Mouse (Mus musculus) fibroblast of lung, adult 2 months (primary cell): Measurements from ENCODE around the gene Nepn.
"Not testable (repeated sequence)": the region's sequence is repeated elsewhere in the genome, so short reads cannot be mapped to it uniquely, and the experiment has no call there.

Experiments
- DNase-seq: peaks from one replicate; pipeline ENCODE4 v3.0.0-alpha.2; 2011; ENCODE audit warnings: low read depth

Gene Nepn

DNA sequence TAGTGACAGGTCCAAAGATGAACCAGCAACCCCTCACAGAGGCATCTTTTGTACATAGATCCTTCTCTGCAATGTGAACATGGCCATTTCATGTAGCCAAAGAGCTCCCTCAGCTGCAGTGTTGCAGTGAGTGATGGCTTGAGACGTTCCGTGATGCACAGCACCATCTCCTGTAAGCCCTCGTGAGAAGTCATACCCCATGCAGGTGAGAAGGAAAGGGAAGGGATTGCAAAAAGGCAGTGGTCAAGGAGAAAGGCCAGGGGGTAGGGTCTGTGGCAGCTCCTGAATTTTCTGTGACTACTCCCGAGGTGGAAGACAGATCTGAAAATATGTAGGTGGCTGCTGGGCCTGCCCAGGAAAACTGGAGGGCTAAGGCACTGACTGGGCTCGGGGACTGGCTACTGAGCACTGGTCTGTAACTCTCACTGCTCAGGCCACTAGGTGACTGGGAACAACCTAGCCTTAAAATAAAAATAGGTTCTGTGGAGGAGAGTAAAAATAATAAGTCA, at the start of gene Nepn:
Nepn (plus strand) TSS at position 51 of the 509 bp plus-strand sequence.
- DNase-seq: no peak

DNA sequence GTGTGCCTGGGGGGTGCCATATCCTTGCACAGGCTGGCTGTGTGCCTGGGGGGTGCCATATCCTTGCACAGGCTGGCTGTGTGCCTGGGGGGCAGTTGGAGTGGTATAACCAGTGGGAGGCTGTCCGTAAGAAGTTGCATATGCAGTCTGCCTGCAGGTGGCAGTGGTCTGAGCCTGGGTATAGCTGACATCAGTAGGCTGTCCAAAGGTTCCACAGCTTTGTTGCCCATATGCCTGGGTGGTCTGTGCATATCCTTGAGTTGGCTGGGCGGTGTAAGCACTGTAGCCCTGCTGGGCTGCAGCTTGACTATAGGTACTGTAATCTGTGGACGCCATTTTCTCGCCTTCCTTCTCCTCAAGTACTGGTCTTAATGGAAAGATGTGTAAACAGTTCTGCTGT, 45.4 kb upstream of the Nepn start:
- DNase-seq: not testable (repeated sequence)

- no peak for DNase-seq
Observed at GRCm38 (mm10) chr10:52353184-52353583, 35.6 kb upstream of the Nepn start.

DNA sequence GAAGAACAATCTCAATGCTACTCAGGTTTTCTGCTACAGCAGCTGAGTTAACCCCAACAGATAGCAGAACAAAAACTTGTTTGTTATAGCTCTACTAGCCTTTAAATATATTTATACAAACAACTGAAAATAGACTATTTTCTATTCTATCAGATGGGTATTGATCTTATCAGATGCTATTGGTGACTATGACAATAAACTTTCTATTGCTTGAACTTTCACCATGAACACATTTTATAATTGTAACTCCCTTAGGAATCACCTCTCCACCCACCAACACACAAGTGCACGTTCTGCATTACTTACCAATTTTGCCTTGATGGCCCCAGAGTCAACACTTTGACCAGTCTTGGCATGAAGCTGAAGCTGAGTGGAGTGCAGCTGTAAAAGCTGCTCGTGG, 30.3 kb upstream of the Nepn start, which contains the start of gene Gm26741:
Gm26741 (plus strand) TSS at position 301 of the 400 bp plus-strand sequence.
- no peak for DNase-seq

DNA sequence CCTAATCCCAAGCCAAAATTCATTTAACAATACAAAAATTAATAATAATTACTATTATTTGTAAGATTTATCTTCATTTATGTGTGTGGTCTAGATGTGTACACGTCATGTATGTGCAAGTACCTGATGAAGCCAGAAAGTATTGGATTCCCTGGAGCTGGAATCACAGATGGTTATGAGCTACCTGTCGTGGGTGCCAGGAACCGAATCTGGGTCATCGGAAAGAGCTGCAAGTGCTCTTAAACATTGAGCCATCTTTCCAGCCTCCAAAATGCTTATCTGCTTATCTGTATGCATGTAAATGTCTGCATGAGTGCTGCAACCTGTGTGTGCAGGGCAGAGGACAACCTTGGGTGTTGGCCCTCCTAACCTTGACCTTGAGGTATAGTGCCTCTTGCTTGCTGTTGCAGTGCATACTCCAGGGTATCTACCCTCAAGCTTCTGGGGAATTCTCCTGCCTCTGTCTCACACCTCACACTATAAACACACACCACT, 28.5 kb upstream of the Nepn start:
- no peak for DNase-seq

DNA sequence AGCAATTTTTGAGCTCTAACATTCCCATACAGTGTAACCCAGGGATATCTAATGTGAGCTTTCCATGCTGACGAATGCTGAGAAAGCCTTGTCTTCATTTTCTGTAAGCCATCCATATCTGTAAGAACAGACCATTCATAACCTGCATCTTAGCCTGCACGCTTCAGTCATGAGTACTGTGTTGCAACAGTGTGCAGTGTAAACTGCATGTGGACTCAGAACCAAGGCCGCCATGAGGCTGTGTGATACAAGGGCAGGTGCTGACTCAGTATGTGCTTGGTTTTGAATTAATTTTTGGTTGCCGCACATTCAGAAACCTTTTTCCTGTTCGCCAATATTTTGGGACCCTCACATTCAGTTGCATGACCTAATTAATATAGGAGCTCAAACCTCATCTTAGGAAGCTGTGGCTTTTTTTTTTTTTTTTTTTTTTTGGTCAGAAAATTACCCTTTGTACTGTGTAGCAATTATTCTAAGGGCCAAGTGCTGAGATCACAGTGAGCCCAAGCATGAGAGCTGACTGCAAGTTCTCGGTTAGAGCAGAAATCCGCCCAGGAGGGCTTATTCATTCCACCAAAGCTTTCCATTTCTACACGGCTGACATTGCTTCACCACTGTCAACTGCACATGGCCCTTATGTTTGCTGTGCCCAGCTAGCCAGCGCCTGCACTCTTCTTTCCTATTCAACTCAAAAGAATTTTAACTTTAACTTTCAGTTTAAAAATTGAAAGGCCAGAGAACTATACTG, 27.7 kb upstream of the Nepn start:
- DNase-seq: no peak

GRCm38 (mm10) chr10:52368376-52368775, 20.4 kb upstream of the Nepn start:
- no peak for DNase-seq

DNA sequence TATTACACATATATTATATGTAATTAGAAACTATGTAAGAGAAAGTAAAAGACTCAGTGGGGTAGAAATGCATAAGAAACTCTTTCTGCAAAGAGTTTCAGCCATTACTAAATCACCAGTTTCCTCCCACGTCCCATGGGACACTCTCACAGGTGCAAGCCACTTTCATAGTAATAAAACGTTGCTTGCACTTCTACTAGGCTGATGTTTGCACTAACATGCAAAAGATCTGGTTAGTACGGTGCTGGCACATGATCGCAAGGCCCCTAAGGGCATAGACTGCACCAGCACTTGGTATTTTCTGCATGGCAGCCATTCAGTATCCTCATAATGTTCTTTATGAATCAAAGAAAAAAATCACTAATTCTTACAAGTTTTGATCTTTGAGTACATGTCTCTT, 14.9 kb upstream of the Nepn start:
- no peak for DNase-seq

GRCm38 (mm10) chr10:52374651-52375050, 14.1 kb upstream of the Nepn start:
- no peak for DNase-seq

DNA sequence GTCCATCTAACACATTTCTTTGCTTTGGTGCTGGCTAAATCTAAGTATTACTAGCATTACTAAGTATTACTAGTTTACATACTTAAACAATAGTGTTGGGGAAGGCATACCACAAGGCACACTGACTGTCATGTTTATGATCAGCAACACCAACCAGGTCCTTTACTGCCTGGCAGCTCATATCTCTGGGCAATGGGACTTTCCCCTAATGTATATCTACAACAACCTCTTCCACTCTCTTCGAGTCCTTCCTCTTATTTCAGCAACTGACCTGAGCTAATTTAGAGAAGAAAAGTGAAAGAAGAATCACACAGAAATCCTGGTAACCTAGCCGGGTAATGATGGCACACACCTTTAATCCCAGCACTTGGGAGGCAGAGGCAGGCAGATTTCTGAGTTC, 12.3 kb upstream of the Nepn start:
- DNase-seq: no peak

- no peak for DNase-seq
Observed at GRCm38 (mm10) chr10:52377813-52378212, 11.0 kb upstream of the Nepn start.

DNA sequence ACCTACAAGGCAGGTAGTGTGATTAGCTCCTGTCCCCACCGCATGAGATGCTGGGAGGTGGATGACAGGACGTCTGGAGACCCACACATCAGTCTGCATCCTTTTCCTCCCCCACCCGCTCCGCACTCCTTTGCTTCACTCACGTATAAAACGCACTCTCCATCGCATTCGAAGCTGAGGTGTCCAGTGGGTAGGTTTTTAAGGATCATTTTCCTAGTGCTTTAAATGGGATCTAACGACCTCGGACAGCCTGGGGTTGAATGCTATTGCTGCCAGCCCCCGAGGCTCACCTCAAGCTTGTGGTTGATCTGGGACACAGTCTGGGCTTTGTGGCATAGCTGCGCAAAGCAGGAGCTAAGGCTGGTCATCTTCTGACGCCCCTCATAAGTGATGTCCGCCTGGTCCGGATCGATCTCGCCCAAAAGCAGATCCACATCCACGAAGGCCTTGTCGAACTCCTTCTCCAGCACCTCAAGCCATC, 7.4 kb upstream of the Nepn start:
- no peak for DNase-seq

DNA sequence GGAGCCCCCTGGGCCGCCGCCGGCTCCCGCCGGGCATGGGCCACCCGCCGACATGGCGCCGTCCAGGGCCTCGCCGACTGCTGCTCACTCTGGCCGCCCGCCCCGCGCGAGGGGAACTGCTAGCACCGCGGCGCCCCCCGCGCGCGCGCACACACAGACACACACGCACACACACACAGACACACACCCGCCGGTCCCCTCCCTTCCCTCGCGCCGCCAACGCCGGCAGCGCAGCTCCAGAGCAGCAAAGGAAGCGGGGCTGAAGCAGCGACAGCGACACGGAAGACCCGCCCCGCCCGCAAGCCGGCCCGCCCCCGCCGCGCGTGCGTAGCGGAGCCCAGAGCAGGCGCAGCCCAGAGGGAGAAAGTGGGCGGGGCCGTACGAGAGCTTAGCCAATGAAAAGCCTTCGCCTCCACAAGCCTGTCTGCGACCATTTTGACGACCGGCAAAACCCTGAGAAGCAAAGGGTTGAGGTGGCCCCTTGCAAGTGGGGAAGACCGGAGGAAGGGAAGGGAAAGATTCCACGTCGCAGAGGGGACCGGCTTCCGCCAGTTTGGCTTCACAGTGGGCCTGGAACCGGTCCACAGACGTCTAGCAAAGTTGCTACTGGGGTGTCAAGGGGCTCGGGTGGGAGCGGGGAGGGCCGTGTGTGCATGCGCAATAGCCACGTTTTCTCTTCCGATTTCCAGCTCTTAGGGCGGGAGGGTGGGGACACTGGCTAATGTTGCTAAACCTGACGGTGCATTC, 6.8 kb upstream of the Nepn start, which contains the start of gene Gopc:
Gopc (minus strand) TSS at position 280 of the 747 bp plus-strand sequence.
- DNase-seq: peak; percentile 91

DNA sequence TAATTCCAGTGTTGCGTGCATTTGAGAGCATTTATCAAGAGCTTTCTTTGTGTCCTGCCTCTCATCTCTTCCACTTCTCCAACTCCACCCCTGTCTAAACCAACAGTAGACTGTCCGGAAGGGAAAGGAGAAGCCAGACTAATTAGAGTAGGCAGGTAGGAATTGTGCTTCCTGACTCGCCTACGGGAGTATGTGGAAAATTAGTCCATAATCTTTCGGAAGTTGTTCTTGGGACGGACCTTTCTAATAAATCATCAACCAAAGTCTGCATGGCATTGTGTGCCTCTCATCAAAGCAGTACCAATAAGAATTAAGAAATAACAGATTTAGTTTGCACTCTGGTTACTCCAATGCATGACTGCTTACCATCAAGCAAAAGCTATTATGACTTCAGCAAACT, 5.8 kb upstream of the Nepn start:
- no peak for DNase-seq

DNA sequence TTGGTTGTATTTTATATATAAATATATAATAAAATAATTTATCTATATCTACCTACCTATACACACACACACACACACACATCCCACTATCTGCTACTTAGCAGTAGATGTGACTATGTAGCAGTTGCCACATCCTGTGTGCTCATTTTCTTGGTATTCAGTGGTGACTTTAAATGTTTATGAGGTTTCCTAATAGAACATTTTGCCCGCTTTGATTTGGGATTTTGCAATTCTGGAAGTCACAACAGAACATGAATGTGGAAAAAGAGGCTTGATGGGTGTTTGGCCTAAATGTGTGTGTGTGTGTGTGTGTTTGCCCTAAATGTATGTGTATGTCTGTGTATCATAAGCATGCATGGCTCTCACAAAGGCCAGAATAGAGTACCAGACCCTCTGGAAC, 5.2 kb upstream of the Nepn start:
- no peak for DNase-seq

GRCm38 (mm10) chr10:52384823-52385610, 3.8 kb upstream of the Nepn start:
- no peak for DNase-seq

DNA sequence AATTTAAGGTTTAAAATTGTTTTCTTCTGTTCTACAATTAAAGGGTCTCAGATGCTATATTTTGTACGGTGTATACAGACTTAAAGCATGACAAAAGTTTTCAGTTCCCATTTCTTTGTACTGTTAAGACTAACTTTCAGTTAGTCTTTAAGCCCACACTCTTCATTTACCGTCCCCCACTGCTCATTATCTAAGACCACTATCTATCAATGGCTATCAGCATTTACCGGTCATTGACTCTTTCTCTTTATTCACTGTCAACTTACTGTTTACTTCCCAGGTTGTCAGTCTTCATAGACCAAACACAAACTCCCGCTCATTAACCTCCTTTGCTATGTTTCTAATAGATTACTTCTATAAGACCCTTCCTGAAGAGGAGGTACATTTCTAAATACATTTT, 1.6 kb upstream of the Nepn start:
- DNase-seq: no peak

DNA sequence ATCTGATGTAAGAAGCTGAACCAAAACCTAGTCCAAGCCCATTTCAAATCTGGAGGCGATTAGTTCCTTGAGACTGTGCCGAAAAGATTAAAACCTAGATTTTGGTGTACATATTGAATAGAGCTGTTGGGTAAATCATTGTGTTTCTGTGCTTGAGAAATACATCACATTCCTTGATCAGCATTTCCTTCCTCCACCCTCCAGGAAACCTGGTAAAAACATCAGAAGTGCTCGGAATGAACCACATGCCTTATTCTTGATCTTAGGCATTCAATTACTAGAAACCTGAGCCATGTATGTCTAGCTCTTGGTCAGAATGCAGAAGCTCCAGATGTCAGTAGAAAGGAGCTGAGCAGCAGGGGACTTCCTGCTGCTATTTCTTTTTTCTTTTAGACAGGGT, 666 bp downstream of the Nepn start:
- DNase-seq: no peak

- no peak for DNase-seq
Observed at GRCm38 (mm10) chr10:52391208-52391607, 2.4 kb downstream of the Nepn start.

DNA sequence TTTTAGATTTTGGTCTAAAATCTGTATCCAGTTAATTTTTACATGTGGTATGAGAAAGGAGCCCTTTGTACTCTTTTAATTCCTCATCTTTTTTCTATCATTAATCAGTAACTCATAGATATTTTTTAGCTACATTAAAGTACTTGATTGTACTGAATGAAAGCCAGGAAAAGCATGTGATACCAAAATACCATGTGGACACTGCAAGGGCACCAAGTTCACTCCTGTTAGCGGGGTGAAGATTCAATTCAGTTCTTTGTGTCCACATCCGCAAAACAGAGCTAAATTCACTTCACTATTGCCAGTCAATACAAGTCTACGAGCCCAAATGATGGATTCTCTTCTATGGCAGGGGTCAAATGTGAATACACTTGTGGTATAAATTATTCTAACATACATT, 7.9 kb downstream of the Nepn start:
- no peak for DNase-seq

GRCm38 (mm10) chr10:52398715-52399114, 9.9 kb downstream of the Nepn start:
- no peak for DNase-seq

DNA sequence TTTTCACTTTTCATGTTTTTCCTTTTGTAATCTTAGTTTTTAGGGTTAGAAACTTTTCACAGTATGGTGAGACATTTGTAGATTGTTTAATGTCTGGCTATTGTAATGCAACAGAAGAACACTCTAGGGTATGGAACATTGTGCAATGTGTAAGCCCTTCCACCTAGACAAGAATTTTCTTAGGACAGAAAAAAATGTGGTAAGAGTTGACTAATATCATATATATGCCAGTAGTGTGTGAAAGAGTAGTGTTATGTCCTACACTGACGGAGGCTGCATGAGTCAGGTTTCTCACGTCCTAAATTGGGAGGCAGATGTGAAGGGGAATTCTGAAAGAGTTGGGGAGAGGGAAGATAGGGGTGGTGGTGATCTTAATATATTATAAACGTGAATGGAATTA, 10.9 kb downstream of the Nepn start:
- no peak for DNase-seq
